Mouse (Mus musculus) heart, postnatal 0 days (tissue): ENCODE data around the gene Tecpr2.

ENCODE experiments used
- CTCF ChIP-seq: IDR thresholded peaks from 2 replicates; pipeline ENCODE4 v1.5.1; 2016; ENCODE audit warnings: antibody characterized with exemption, control low read depth, low read depth
- EP300 ChIP-seq: IDR thresholded peaks from 2 replicates; pipeline ENCODE4 v1.6.1; 2016; ENCODE audit warnings: antibody characterized with exemption, low read depth

DNA sequence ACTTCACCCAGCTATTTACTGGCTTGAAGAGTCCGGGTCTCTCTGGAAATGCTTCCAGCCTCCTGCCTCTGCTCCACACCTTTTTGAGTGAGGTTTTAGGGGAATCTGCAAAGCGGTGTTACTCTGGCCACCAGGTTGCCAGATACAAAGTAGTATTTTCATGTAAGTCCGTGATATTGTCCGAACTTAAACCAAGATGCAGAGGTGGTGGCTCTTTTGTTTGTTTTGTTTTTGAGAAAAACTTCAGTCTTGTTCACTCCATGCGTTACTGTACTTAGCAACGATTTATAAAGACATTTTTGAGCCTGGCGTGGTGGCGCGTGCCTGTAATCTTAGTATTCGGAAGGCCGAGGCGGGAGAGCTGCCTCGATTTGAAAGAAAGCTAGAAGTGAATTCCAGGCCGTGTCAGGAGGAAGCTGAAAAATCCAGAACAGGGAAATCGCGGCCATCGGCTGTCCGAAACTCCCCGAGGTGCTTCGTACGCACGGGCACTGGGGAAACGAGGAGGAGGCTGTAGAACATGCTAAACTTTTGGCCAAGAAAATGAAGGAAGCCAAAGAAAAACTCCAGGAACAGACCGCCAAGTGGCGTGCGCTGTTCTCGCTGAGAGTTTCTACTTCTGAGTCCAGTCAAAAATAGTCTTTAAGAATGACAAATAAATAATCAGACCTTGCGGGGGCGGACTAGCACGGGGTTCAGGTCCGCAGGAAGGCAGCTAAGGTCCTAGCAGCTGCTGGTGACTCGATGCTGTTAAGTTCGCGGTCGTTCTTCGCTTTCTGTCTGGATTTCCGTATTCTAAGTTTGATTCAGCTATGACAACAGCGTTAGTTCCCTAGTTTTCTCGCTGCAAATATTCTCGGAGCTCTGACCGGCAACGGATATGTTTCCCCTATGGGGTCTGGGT lies 44.6 kb upstream of the Tecpr2 start:
- TF ChIP-seq CTCF, result no peak
- TF ChIP-seq EP300, result no peak
